Mouse (Mus musculus): ENCODE results near the gene Kif15. TPM values are rescaled to one million over a fixed set of nuclear protein-coding genes. Genes with fewer than 3 reads are reported as not detected.

The Kif15 gene
- polyA plus RNA-seq, 1 experiment = 3.8 TPM

DNA sequence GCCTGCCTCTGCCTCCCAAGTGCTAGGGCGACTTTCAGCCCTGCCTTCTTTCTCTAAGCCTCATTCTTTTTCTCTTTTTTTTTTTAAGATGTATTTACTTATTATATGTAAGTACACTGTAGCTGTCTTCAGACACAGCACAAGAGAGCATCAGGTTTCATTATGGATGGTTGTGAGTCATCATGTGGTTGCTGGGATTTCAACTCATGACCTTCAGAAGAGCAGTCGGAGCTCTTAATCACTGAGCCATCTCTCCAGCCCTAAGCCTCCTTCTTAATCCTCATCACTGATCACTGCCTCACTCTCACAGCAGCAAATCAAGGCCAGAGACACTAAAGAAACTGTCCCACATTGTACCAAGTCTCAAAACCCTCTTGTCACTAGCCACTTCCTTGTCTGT, 73.4 kb downstream of the Kif15 start:
- no peak overlapping the region for H3K4me3 ChIP-seq
- no peaks in the 10 kb centered on the region for H3K36me3 ChIP-seq (ENCODE audit: control insufficient read depth, insufficient read depth)
- no peaks in the 10 kb centered on the region for H3K79me2 ChIP-seq (ENCODE audit: control insufficient read depth, insufficient read depth)
- TF ChIP-seq REST (IDR thresholded peaks at IDR 0.05; ENCODE audit: insufficient read depth, insufficient read length) = no peak
- TF ChIP-seq TCF3 (IDR thresholded peaks at IDR 0.05; ENCODE audit: insufficient read length, low read depth) = no peak
- no peak for TF ChIP-seq POLR2A (IDR thresholded peaks at IDR 0.05; ENCODE audit: insufficient read length, low read depth)
- no peak for TF ChIP-seq E2F4 (IDR thresholded peaks at IDR 0.05; ENCODE audit: insufficient read depth)
- no peak for TF ChIP-seq USF1 (IDR thresholded peaks at IDR 0.05; ENCODE audit: low read depth)
- H3K27me3 ChIP-seq (ENCODE audit: control insufficient read depth, insufficient read depth, insufficient read length) = no peaks in the 10 kb centered on the region
- H3K4me2 ChIP-seq (ENCODE audit: low read depth) = no peak overlapping the region
- no peak overlapping the region for H3ac ChIP-seq (ENCODE audit: control insufficient read depth, insufficient read length)

DNA sequence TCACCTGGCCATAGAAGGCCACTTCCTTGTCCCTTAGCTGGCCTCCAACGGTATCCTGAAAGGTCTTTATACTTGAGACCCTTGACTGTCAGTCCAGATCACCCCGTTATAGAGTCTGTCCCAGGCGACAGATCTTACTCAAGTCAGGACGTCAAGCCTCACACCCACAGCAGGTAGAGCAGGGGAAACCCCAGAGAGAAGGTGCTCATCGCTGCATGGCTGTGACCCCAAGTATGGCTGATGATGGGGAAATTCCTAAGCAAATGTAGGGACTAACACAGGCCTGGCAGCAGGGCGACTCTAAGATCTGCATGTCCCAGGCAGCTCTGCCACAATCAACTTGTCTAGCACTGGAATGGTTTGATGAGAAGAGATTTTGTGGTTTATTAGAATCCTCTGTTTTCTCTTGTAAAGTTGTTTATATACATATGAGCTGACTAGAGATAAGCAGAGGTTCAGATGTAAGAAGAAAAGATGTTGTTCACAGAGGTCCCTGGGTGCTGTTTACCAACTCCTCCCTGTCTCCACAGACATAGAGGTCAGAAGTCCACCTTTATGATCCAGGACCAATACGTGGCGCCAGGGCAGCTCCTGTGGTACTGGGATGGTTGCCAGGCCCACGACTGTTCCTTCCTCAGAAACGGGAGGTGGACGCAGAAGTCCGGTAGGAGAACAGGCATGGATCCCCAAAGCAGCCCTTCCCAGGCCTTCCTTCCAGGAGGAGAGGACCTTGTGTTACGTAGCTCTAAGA, 80.8 kb downstream of the Kif15 start:
- Histone ChIP-seq H3K27me3 (ENCODE audit: control insufficient read depth, insufficient read depth, insufficient read length) (no peaks in the 10 kb centered on the region), H3K4me2 (ENCODE audit: low read depth) (no peak overlapping the region), H3K79me2 (ENCODE audit: control insufficient read depth, insufficient read depth) (no peaks in the 10 kb centered on the region), H3K36me3 (ENCODE audit: control insufficient read depth, insufficient read depth) (no peaks in the 10 kb centered on the region), H3K4me3 (no peak overlapping the region), H3ac (ENCODE audit: control insufficient read depth, insufficient read length) (no peak overlapping the region)
- TF ChIP-seq SRF (IDR thresholded peaks at IDR 0.05; ENCODE audit: control insufficient read depth, insufficient read length, low read depth) = no peak
- no peak for TF ChIP-seq CEBPB (IDR thresholded peaks at IDR 0.05; ENCODE audit: insufficient read depth, poor library complexity, severe bottlenecking)
- no peak for TF ChIP-seq MAX (IDR thresholded peaks at IDR 0.05; ENCODE audit: low read depth)
- no peak for TF ChIP-seq REST (IDR thresholded peaks at IDR 0.05; ENCODE audit: insufficient read depth, insufficient read length)

DNA sequence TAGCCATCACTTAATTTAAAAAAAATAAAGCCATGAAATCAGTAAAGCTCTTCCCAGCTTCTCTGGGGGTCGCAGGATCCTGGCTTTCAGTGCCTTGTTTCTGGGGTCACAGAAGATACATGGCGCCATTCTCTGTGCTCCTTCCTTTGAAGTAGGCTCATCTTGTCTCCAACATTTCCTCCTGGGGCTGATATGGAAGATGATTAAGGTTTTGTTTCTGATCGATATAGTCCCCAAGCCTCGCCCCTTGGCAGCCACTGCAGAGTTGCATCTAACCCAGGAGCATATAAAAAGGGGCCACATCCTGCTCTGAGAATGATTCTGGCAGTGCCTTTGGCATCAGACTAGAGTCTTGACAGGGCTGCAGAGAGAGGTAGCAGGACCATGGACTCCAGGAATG, 83.6 kb downstream of the Kif15 start, which contains the start of gene Tgm4:
TSS of gene Tgm4 (plus strand) at position 301 of the 400 bp plus-strand sequence.
- no peak within 1 kb of the TSS for H3K4me3 ChIP-seq
- no peak within 1 kb of the TSS for H3K4me2 ChIP-seq (ENCODE audit: low read depth)
- TF ChIP-seq TCF3 (IDR thresholded peaks at IDR 0.05; ENCODE audit: insufficient read length, low read depth) (no peak), POLR2AphosphoS2 (IDR thresholded peaks at IDR 0.05; ENCODE audit: insufficient read length, low read depth) (no peak), CEBPB (IDR thresholded peaks at IDR 0.05; ENCODE audit: insufficient read depth, poor library complexity, severe bottlenecking) (no peak)

DNA sequence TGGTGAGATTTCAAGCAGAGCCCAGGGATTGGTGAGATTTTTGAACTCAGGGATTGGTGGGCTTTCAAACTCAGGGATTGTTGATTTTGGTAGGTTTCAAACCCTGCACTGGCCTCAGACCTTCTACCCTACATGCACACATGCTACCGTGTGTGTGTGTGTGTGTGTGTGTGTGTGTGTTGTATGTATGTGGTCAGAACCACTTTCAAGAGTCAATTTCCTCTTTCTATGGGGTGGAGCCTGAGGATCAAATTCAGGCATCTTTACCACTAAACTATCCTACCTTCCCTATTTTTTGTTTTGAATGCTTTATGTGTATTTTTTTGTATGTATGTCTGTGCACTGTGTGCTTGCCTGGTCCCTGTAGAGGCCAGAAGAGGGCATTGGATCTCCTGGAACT, 96.8 kb downstream of the Kif15 start:
- no peak for TF ChIP-seq SRF (IDR thresholded peaks at IDR 0.05; ENCODE audit: control insufficient read depth, insufficient read length, low read depth)
- TF ChIP-seq MYOD1 (IDR thresholded peaks at IDR 0.05; ENCODE audit: control insufficient read depth in 1 of 3, insufficient read length in 2 of 3, low read depth in 2 of 3) = no peak
- TF ChIP-seq E2F4 (IDR thresholded peaks at IDR 0.05; ENCODE audit: insufficient read depth) = no peak
- no peak for TF ChIP-seq POLR2AphosphoS2 (IDR thresholded peaks at IDR 0.05; ENCODE audit: insufficient read length, low read depth)
- TF ChIP-seq MAX (IDR thresholded peaks at IDR 0.05; ENCODE audit: low read depth) = no peak
- TF ChIP-seq POLR2A (IDR thresholded peaks at IDR 0.05; ENCODE audit: insufficient read length, low read depth) = no peak
- TF ChIP-seq CEBPB (IDR thresholded peaks at IDR 0.05; ENCODE audit: insufficient read depth, poor library complexity, severe bottlenecking) = no peak
- Histone ChIP-seq H3K4me3 (no peak overlapping the region), H3K4me2 (ENCODE audit: low read depth) (no peak overlapping the region), H3ac (ENCODE audit: control insufficient read depth, insufficient read length) (no peak overlapping the region), H3K27me3 (ENCODE audit: control insufficient read depth, insufficient read depth, insufficient read length) (peaks cover 26% of the 10 kb centered on the region), H3K36me3 (ENCODE audit: control insufficient read depth, insufficient read depth) (no peaks in the 10 kb centered on the region), H3K79me2 (ENCODE audit: control insufficient read depth, insufficient read depth) (no peaks in the 10 kb centered on the region)

More for the DNA sequence above, 83.6 kb downstream of the Kif15 start, which contains the start of gene Tgm4:
- peaks cover 2% of the 10 kb centered on the region for H3K27me3 ChIP-seq (ENCODE audit: control insufficient read depth, insufficient read depth, insufficient read length)
- H3ac ChIP-seq (ENCODE audit: control insufficient read depth, insufficient read length) = no peak within 1 kb of the TSS
- no peaks in the 10 kb centered on the region for H3K36me3 ChIP-seq (ENCODE audit: control insufficient read depth, insufficient read depth)
- no peaks in the 10 kb centered on the region for H3K79me2 ChIP-seq (ENCODE audit: control insufficient read depth, insufficient read depth)

DNA sequence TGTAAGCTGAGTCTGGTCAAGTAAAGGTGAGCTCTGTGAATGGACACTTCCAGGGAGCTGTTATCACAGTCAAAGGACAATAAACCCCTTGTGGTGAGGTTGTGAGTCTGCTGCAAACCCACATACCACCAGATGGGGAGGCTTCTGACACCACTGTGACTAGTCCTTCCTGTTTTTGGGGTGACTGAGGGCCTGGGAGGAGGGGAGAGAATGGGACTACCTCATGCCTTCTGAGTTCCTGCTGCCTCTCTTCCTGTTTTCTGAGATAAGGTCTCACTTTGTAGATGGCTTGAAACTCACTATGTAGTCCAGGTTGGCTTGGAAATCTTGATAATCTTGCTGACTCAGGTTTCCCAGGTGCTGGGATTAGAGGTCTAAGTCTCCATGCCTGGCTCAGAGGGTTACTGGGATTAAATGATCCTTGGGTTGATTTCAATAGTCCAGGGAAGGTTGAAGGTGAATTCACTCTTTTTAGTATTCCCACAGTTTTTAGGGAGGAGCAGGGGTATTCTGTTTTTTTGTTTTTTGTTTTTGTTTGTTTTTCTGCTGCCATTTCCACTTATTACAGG, 108.0 kb downstream of the Kif15 start:
- no peaks in the 10 kb centered on the region for H3K27me3 ChIP-seq (ENCODE audit: control insufficient read depth, insufficient read depth, insufficient read length)
- no peak overlapping the region for H3K4me3 ChIP-seq
- H3K4me2 ChIP-seq (ENCODE audit: low read depth) = no peak overlapping the region
- H3ac ChIP-seq (ENCODE audit: control insufficient read depth, insufficient read length) = no peak overlapping the region
- H3K79me2 ChIP-seq (ENCODE audit: control insufficient read depth, insufficient read depth) = no peaks in the 10 kb centered on the region
- no peaks in the 10 kb centered on the region for H3K36me3 ChIP-seq (ENCODE audit: control insufficient read depth, insufficient read depth)
- TF ChIP-seq SRF (IDR thresholded peaks at IDR 0.05; ENCODE audit: control insufficient read depth, insufficient read length, low read depth) (no peak), REST (IDR thresholded peaks at IDR 0.05; ENCODE audit: insufficient read depth, insufficient read length) (no peak), POLR2AphosphoS2 (IDR thresholded peaks at IDR 0.05; ENCODE audit: insufficient read length, low read depth) (no peak), MYOG (IDR thresholded peaks at IDR 0.05; ENCODE audit: control insufficient read depth in 1 of 3, insufficient read depth in 1 of 3, insufficient read length in 2 of 3, low read depth in 2 of 3) (no peak), POLR2A (IDR thresholded peaks at IDR 0.05; ENCODE audit: insufficient read length, low read depth) (no peak), E2F4 (IDR thresholded peaks at IDR 0.05; ENCODE audit: insufficient read depth) (no peak), MYOD1 (IDR thresholded peaks at IDR 0.05; ENCODE audit: control insufficient read depth in 1 of 3, insufficient read length in 2 of 3, low read depth in 2 of 3) (no peak), TCF12 (IDR thresholded peaks at IDR 0.05; ENCODE audit: insufficient read depth, poor library complexity, severe bottlenecking) (no peak), USF1 (IDR thresholded peaks at IDR 0.05; ENCODE audit: low read depth) (no peak), CEBPB (IDR thresholded peaks at IDR 0.05; ENCODE audit: insufficient read depth, poor library complexity, severe bottlenecking) (no peak), MAX (IDR thresholded peaks at IDR 0.05; ENCODE audit: low read depth) (no peak), TCF3 (IDR thresholded peaks at IDR 0.05; ENCODE audit: insufficient read length, low read depth) (no peak)

Data from myocyte (in vitro differentiated cells).